Mouse (Mus musculus) olfactory bulb, adult 2 months (tissue): ENCODE measurements around the gene Mgat4c.

Source experiments
- CTCF ChIP-seq: fragments of 200-500 bp; IDR thresholded peaks from 2 replicates; pipeline ENCODE4 v1.5.1; 2012; ENCODE audit warnings: low read depth, mild to moderate bottlenecking, low read length, moderate library complexity; ENCODE audit not compliant: insufficient read depth
- POLR2A ChIP-seq: fragments of 200-500 bp; IDR thresholded peaks from 2 replicates; pipeline ENCODE4 v1.6.1; 2012; ENCODE audit warnings: mild to moderate bottlenecking, low read depth, low read length, moderate library complexity; ENCODE audit not compliant: insufficient read depth

GRCm38 (mm10) chr10:101681437-101681912 lies at the start of gene Mgat4c:
- TF ChIP-seq POLR2A (no peak), CTCF (no peak)
